Mouse (Mus musculus) MEL (cell line): ENCODE results near the gene Ccdc194. TPM values are rescaled to one million over a fixed set of nuclear protein-coding genes. Genes with fewer than 3 reads are reported as not detected.

Experiments
- DNase-seq: peaks from one replicate; pipeline ENCODE4 v3.0.0; 2011; ENCODE audit warnings: low read depth, low spot score
- H3K27ac ChIP-seq: 2 replicates; pipeline ENCODE4 v1.5.1; 2012; ENCODE audit warnings: low read depth, mild to moderate bottlenecking, control low read depth, low read length, moderate library complexity; ENCODE audit not compliant: control insufficient read depth
- H3K27me3 ChIP-seq, 2 experiments: fragments of 150-350 bp in 1 of 2; sonication (generic) in 1 of 2; 2 replicates each; pipeline ENCODE4 v1.6.1; 2012; ENCODE audit warnings: low read length in 2 of 2, mild to moderate bottlenecking in 2 of 2, improper control_type of control experiment in 1 of 2, moderate library complexity in 1 of 2; ENCODE audit not compliant: insufficient read depth in 2 of 2, control insufficient read depth in 1 of 2
- H3K36me3 ChIP-seq, 2 experiments: 2 replicates each; pipeline ENCODE4 v1.6.1; 2012 to 2014; ENCODE audit warnings: low read length in 2 of 2, improper control_type of control experiment in 1 of 2, inconsistent platforms in 1 of 2, mild to moderate bottlenecking in 1 of 2; ENCODE audit not compliant: insufficient read depth in 2 of 2, control insufficient read depth in 1 of 2
- H3K4me1 ChIP-seq, 2 experiments: fragments of 150-350 bp in 1 of 2; sonication (generic) in 1 of 2; 2 replicates each; pipeline ENCODE4 v1.6.1; 2012; ENCODE audit warnings: low read length in 2 of 2, improper control_type of control experiment in 1 of 2, mild to moderate bottlenecking in 1 of 2; ENCODE audit not compliant: insufficient read depth in 2 of 2, control insufficient read depth in 1 of 2
- H3K4me3 ChIP-seq, 2 experiments: fragments of 150-350 bp in 1 of 2; sonication (generic) in 1 of 2; 2 replicates each; pipeline ENCODE4 v1.5.1; 2012; ENCODE audit warnings: low read depth in 2 of 2, low read length in 2 of 2, mild to moderate bottlenecking in 2 of 2, moderate library complexity in 2 of 2, control low read depth in 1 of 2, improper control_type of control experiment in 1 of 2; ENCODE audit not compliant: control insufficient read depth in 1 of 2, insufficient read depth in 1 of 2
- H3K79me2 ChIP-seq: 2 replicates; pipeline ENCODE4 v1.6.1; 2012; ENCODE audit warnings: mild to moderate bottlenecking, low read length, moderate library complexity; ENCODE audit not compliant: control insufficient read depth, poor library complexity, insufficient read depth
- H3K9ac ChIP-seq: 2 replicates; pipeline ENCODE4 v1.6.1; 2012; ENCODE audit warnings: low read depth, mild to moderate bottlenecking, control low read depth, low read length, moderate library complexity; ENCODE audit not compliant: control insufficient read depth, poor library complexity, severe bottlenecking
- H3K9me3 ChIP-seq: fragments of 150-350 bp; sonication (generic); replicated peaks from 2 replicates; pipeline ENCODE4 v1.6.1; 2012; ENCODE audit warnings: mild to moderate bottlenecking, low read length, improper control_type of control experiment, moderate library complexity; ENCODE audit not compliant: insufficient read depth
- CHD1 ChIP-seq: IDR thresholded peaks from 2 replicates; pipeline ENCODE4 v1.6.1; 2012; ENCODE audit warnings: low read depth, mild to moderate bottlenecking, inconsistent platforms, low read length, improper control_type of control experiment
- CHD2 ChIP-seq: IDR thresholded peaks from 2 replicates; pipeline ENCODE4 v1.6.1; 2011; ENCODE audit warnings: low read length, improper control_type of control experiment
- CTCF ChIP-seq, 3 experiments: IDR thresholded peaks in 2 of 3; conservative IDR thresholded peaks in 1 of 3; 2 replicates each; pipeline ENCODE4 v1.5.1; 2011 to 2012; ENCODE audit warnings: low read length in 3 of 3, low read depth in 2 of 3, mild to moderate bottlenecking in 2 of 3, improper control_type of control experiment in 1 of 3, inconsistent platforms in 1 of 3, mixed read lengths in 1 of 3, moderate library complexity in 1 of 3; ENCODE audit not compliant: control insufficient read depth in 1 of 3, insufficient read depth in 1 of 3, poor library complexity in 1 of 3, severe bottlenecking in 1 of 3
- E2F4 ChIP-seq: IDR thresholded peaks from 2 replicates; pipeline ENCODE4 v1.6.1; 2011; ENCODE audit warnings: low read depth, low read length, improper control_type of control experiment, borderline replicate concordance
- ELF1 ChIP-seq: IDR thresholded peaks from 2 replicates; pipeline ENCODE4 v1.6.1; 2014; ENCODE audit warnings: low read depth, mild to moderate bottlenecking, inconsistent platforms, low read length, improper control_type of control experiment, moderate library complexity
- GABPA ChIP-seq: IDR thresholded peaks from 2 replicates; pipeline ENCODE4 v1.6.1; 2012; ENCODE audit warnings: low read depth, mild to moderate bottlenecking, inconsistent platforms, low read length, improper control_type of control experiment, moderate library complexity
- HCFC1 ChIP-seq: IDR thresholded peaks from 2 replicates; pipeline ENCODE4 v1.6.1; 2012; ENCODE audit warnings: low read depth, mild to moderate bottlenecking, inconsistent platforms, low read length, improper control_type of control experiment, moderate library complexity
- KAT2A ChIP-seq: conservative IDR thresholded peaks from 2 replicates; pipeline ENCODE4 v1.6.1; 2012; ENCODE audit warnings: low read depth, low read length, improper control_type of control experiment, inconsistent platforms
- MEF2A ChIP-seq: IDR thresholded peaks from 2 replicates; pipeline ENCODE4 v1.6.1; 2014; ENCODE audit warnings: low read depth, mild to moderate bottlenecking, inconsistent platforms, low read length, improper control_type of control experiment; ENCODE audit not compliant: poor library complexity, insufficient replicate concordance, severe bottlenecking; ENCODE audit errors: extremely low read depth
- MXI1 ChIP-seq: IDR thresholded peaks from 2 replicates; pipeline ENCODE4 v1.6.1; 2011; ENCODE audit warnings: mild to moderate bottlenecking, low read depth, low read length, improper control_type of control experiment
- NELFE ChIP-seq: IDR thresholded peaks from 2 replicates; pipeline ENCODE4 v1.6.1; 2011; ENCODE audit warnings: low read depth, low read length, improper control_type of control experiment
- NRF1 ChIP-seq: IDR thresholded peaks from 2 replicates; pipeline ENCODE4 v1.6.1; 2014; ENCODE audit warnings: low read depth, mild to moderate bottlenecking, inconsistent platforms, low read length, improper control_type of control experiment, moderate library complexity; ENCODE audit not compliant: poor library complexity, insufficient read depth, severe bottlenecking
- POLR2A ChIP-seq, 2 experiments: IDR thresholded peaks; 2 replicates each; pipeline ENCODE4 v1.6.1; 2011 to 2012; ENCODE audit warnings: low read length in 2 of 2, mild to moderate bottlenecking in 2 of 2, control low read depth in 1 of 2, improper control_type of control experiment in 1 of 2, low read depth in 1 of 2, moderate library complexity in 1 of 2; ENCODE audit not compliant: control insufficient read depth in 1 of 2, insufficient read depth in 1 of 2, poor library complexity in 1 of 2
- POLR2AphosphoS5 ChIP-seq: IDR thresholded peaks from 2 replicates; pipeline ENCODE4 v1.6.1; 2012; ENCODE audit warnings: low read depth, borderline replicate concordance, mild to moderate bottlenecking, inconsistent platforms, low read length, moderate library complexity, mixed read lengths
- RAD21 ChIP-seq: IDR thresholded peaks from 2 replicates; pipeline ENCODE4 v1.6.1; 2011; ENCODE audit warnings: mild to moderate bottlenecking, low read depth, low read length, improper control_type of control experiment
- SIN3A ChIP-seq: IDR thresholded peaks from 2 replicates; pipeline ENCODE4 v1.6.1; 2012; ENCODE audit warnings: low read length, improper control_type of control experiment, inconsistent platforms
- SMC3 ChIP-seq: IDR thresholded peaks from 2 replicates; pipeline ENCODE4 v1.6.1; 2011; ENCODE audit warnings: low read depth, low read length, improper control_type of control experiment
- TAL1 ChIP-seq: IDR thresholded peaks from 2 replicates; pipeline ENCODE4 v1.6.1; 2012; ENCODE audit warnings: mild to moderate bottlenecking, inconsistent platforms, low read length, moderate library complexity, mixed read lengths
- TCF12 ChIP-seq: IDR thresholded peaks from 2 replicates; pipeline ENCODE4 v1.6.1; 2014; ENCODE audit warnings: low read depth, mild to moderate bottlenecking, inconsistent platforms, low read length, improper control_type of control experiment, moderate library complexity
- polyA plus RNA-seq, 2 experiments: library from polyadenylated mRNA; stranded (reverse) in 1 of 2; unstranded in 1 of 2; fragments of >175 nt in 1 of 2; fragments of >200 nt in 1 of 2; gene quantifications; 2 replicates each; pipeline versions ENCODE4 v1.2.1 to v1.2.4; 2012; ENCODE audit warnings: low replicate concordance in 2 of 2, low read depth in 1 of 2; ENCODE audit not compliant: insufficient read length in 2 of 2, insufficient read depth in 1 of 2, missing spikeins in 1 of 2
- total RNA-seq: library from RNA; depleted of rRNA; stranded (reverse); fragments of 300-350 nt; gene quantifications from 2 replicates; pipeline ENCODE4 v1.2.3, GENCODE M21; 2012

Ccdc194 gene
- total and polyA plus RNA-seq, 3 experiments = not detected

DNA sequence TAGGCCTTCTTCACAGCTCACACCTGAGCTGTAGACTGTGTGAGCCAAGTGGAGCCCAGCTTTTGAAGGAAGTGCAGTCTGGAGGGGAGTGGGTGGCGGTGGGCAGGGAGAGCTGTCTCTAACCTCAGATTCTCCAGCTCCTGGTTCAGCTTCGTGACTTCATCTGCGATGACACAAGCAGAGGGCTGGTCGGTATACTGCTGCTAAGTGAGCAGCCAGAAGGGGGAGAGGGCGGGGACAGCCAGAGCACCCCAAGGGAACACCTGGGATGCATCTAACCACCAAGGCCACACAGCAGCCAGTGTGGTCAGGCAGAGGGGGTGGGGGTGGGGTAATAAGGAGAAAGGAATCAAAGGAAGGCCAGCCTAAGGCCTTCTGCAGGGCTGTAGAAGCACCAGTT, 10.2 kb upstream of the Ccdc194 start:
- Histone ChIP-seq H3K27me3 (no peaks in the 10 kb centered on the region), H3K9ac (no peak overlapping the region), H3K36me3 (peaks cover 0 to 3% of the 10 kb centered on the region in 2 experiments; a peak in 1 of 4 replicates), H3K4me1 (peaks cover 0 to 8% of the 10 kb centered on the region in 2 experiments; a peak in 2 of 4 replicates), H3K4me3 (no peak overlapping the region), H3K9me3 (no peaks in the 10 kb centered on the region), H3K79me2 (peaks cover 1% of the 10 kb centered on the region)
- no peak for DNase-seq
- TF ChIP-seq KAT2A (no peak), POLR2AphosphoS5 (no peak), POLR2A (IDR thresholded peaks at IDR 0.05; ENCODE audit: control insufficient read depth in 1 of 2, insufficient read depth in 1 of 2, low read depth in 1 of 2, low read length in 2 of 2, poor library complexity in 1 of 2) (no peak), NELFE (no peak), CHD2 (no peak), SIN3A (no peak), GABPA (no peak), RAD21 (no peak), MXI1 (no peak), CHD1 (no peak), MEF2A (no peak), HCFC1 (no peak), E2F4 (no peak), TCF12 (no peak), NRF1 (no peak), SMC3 (no peak)
- TF ChIP-seq, all 39 proteins: peak for 0
- H3K27ac ChIP-seq = no peak overlapping the region

DNA sequence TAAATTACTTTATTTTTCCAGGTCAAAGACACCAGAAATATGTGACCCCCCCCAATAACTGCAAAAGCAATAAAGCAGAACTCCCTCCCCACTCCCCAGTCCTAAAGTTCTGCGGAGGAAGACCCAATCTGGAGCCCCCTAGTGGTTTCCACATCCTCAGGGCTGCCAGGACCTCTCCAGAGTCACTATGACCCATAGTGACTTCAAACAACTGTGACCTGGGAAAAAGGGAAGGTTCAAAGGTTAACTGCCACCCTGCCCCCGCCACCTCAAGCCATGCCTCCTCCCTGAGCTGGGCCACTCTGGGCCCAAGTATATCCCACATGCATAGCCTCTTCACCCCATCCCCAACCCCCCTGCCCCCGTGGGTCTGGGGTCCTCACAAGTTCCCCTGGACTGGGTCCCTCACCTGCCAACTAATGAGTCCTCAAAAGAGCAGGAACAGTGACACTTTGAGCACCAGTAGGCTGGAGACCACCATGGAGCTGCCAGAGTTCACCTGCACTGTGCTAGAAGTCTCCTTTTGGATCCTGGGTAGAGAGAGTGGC, 8.8 kb upstream of the Ccdc194 start:
- Histone ChIP-seq H3K27me3 (no peaks in the 10 kb centered on the region), H3K4me3 (no peak overlapping the region), H3K9me3 (no peaks in the 10 kb centered on the region), H3K4me1 (peaks cover 0 to 8% of the 10 kb centered on the region in 2 experiments; a peak in 2 of 4 replicates), H3K79me2 (peaks cover 1% of the 10 kb centered on the region)
- no peak for DNase-seq
- TF ChIP-seq TAL1 (no peak), CTCF (IDR thresholded peaks at IDR 0.05 in 2 of 3, conservative IDR thresholded peaks at IDR 0.05 in 1 of 3; ENCODE audit: control insufficient read depth in 1 of 3, insufficient read depth in 1 of 3, low read depth in 2 of 3, low read length in 3 of 3, poor library complexity in 1 of 3, severe bottlenecking in 1 of 3) (peak in 2 of 3 experiments; percentile 25 to 31; a peak in 3 of 6 replicates), GABPA (no peak), ELF1 (no peak)
- TF ChIP-seq, all 39 proteins: peak for 1
- no peak overlapping the region for H3K27ac ChIP-seq
- H3K36me3 ChIP-seq = peaks cover 0 to 3% of the 10 kb centered on the region in 2 experiments; a peak in 1 of 4 replicates
- H3K9ac ChIP-seq = no peak overlapping the region
